Mouse (Mus musculus) CH12.LX (cell line): Measurements from ENCODE around the gene Acadsb. TPM values are rescaled to one million over a fixed set of nuclear protein-coding genes. Genes with fewer than 3 reads are reported as not detected.

Experiments used
- DNase-seq: peaks from one replicate; pipeline ENCODE4 v3.0.0-alpha.2; 2013; ENCODE audit errors: extremely low read depth
- H3K27ac ChIP-seq: 2 replicates; pipeline ENCODE4 v1.5.1; 2012; ENCODE audit warnings: low read depth, mild to moderate bottlenecking, control low read depth, moderate library complexity; ENCODE audit not compliant: insufficient read depth
- H3K27me3 ChIP-seq: replicated peaks from 2 replicates; pipeline ENCODE3; 2012; ENCODE audit warnings: inconsistent platforms
- H3K36me3 ChIP-seq, 2 experiments: replicated peaks in 1 of 2; 2 replicates each; pipeline versions ENCODE3 to v1.6.1; 2012; ENCODE audit warnings: inconsistent platforms in 1 of 2, low read length in 1 of 2, mild to moderate bottlenecking in 1 of 2, mixed read lengths in 1 of 2, moderate library complexity in 1 of 2; ENCODE audit not compliant: control insufficient read depth in 1 of 2, insufficient read depth in 1 of 2
- H3K4me1 ChIP-seq, 2 experiments: 2 replicates each; pipeline ENCODE4 v1.6.1; 2012; ENCODE audit warnings: inconsistent platforms in 1 of 2, moderate library complexity in 1 of 2; ENCODE audit not compliant: insufficient read depth in 2 of 2, control insufficient read depth in 1 of 2
- H3K4me2 ChIP-seq: 2 replicates; pipeline ENCODE4 v1.6.1; 2012; ENCODE audit warnings: low read depth, mild to moderate bottlenecking, control low read depth; ENCODE audit not compliant: poor library complexity, insufficient read depth, severe bottlenecking
- H3K4me3 ChIP-seq, 3 experiments: fragments of 150-350 bp in 1 of 3; sonication (generic) in 1 of 3; replicated peaks in 1 of 3; 2 replicates each; pipeline versions ENCODE3 to v1.5.1; 2011 to 2012; ENCODE audit warnings: low read depth in 2 of 3, low read length in 2 of 3, mild to moderate bottlenecking in 2 of 3, moderate library complexity in 2 of 3, control low read depth in 1 of 3, improper control_type of control experiment in 1 of 3, inconsistent platforms in 1 of 3, mixed read lengths in 1 of 3; ENCODE audit not compliant: poor library complexity in 1 of 3
- H3K79me2 ChIP-seq: replicated peaks from 2 replicates; pipeline ENCODE4 v1.6.1; 2012; ENCODE audit warnings: mild to moderate bottlenecking, moderate library complexity; ENCODE audit not compliant: control insufficient read depth, poor library complexity, insufficient read depth, severe bottlenecking; ENCODE audit errors: extremely low read depth
- H3K9ac ChIP-seq: 2 replicates; pipeline ENCODE4 v1.6.1; 2012; ENCODE audit warnings: low read depth, mild to moderate bottlenecking, control low read depth, moderate library complexity; ENCODE audit not compliant: insufficient read depth
- H3K9me3 ChIP-seq: replicated peaks from 2 replicates; pipeline ENCODE3; 2012; ENCODE audit warnings: low read length, inconsistent platforms, mixed read lengths
- BHLHE40 ChIP-seq: IDR thresholded peaks from 2 replicates; pipeline ENCODE4 v1.6.1; 2011; ENCODE audit warnings: mild to moderate bottlenecking, low read depth, low read length, improper control_type of control experiment
- CHD1 ChIP-seq: IDR thresholded peaks from 2 replicates; pipeline ENCODE4 v1.6.1; 2012; ENCODE audit warnings: low read depth, low read length, improper control_type of control experiment, inconsistent platforms
- CHD2 ChIP-seq: IDR thresholded peaks from 2 replicates; pipeline ENCODE4 v1.6.1; 2011; ENCODE audit warnings: low read length, improper control_type of control experiment
- CTCF ChIP-seq, 2 experiments: IDR thresholded peaks in 1 of 2; conservative IDR thresholded peaks in 1 of 2; 2 replicates each; pipeline ENCODE4 v1.5.1; 2011 to 2012; ENCODE audit warnings: low read depth in 2 of 2, low read length in 2 of 2, improper control_type of control experiment in 1 of 2, inconsistent platforms in 1 of 2, mild to moderate bottlenecking in 1 of 2, moderate library complexity in 1 of 2
- E2F4 ChIP-seq: IDR thresholded peaks from 2 replicates; pipeline ENCODE4 v1.6.1; 2011; ENCODE audit warnings: low read depth, low read length, improper control_type of control experiment; ENCODE audit not compliant: insufficient replicate concordance
- GABPA ChIP-seq: IDR thresholded peaks from 2 replicates; pipeline ENCODE4 v1.6.1; 2012; ENCODE audit warnings: low read depth, low read length, improper control_type of control experiment, inconsistent platforms; ENCODE audit not compliant: insufficient replicate concordance
- IRF4 ChIP-seq: IDR thresholded peaks from 2 replicates; pipeline ENCODE4 v1.6.1; 2014; ENCODE audit warnings: low read depth, mild to moderate bottlenecking, inconsistent platforms, low read length, improper control_type of control experiment
- MAFK ChIP-seq: IDR thresholded peaks from 2 replicates; pipeline ENCODE4 v1.6.1; 2011; ENCODE audit warnings: low read length, improper control_type of control experiment; ENCODE audit not compliant: insufficient replicate concordance
- MAX ChIP-seq: IDR thresholded peaks from 2 replicates; pipeline ENCODE4 v1.6.1; 2011; ENCODE audit warnings: low read length, improper control_type of control experiment
- MEF2A ChIP-seq: IDR thresholded peaks from 2 replicates; pipeline ENCODE4 v1.6.1; 2014; ENCODE audit warnings: low read depth, mild to moderate bottlenecking, inconsistent platforms, low read length, improper control_type of control experiment, borderline replicate concordance
- NELFE ChIP-seq: IDR thresholded peaks from 2 replicates; pipeline ENCODE4 v1.6.1; 2011; ENCODE audit warnings: low read depth, low read length, improper control_type of control experiment
- NRF1 ChIP-seq: IDR thresholded peaks from 2 replicates; pipeline ENCODE4 v1.6.1; 2014; ENCODE audit warnings: low read depth, mild to moderate bottlenecking, inconsistent platforms, low read length, improper control_type of control experiment, moderate library complexity
- PAX5 ChIP-seq: IDR thresholded peaks from 2 replicates; pipeline ENCODE4 v1.6.1; 2012; ENCODE audit warnings: low read length, inconsistent platforms, mixed read lengths
- SIN3A ChIP-seq: IDR thresholded peaks from 2 replicates; pipeline ENCODE4 v1.6.1; 2012; ENCODE audit warnings: low read length, improper control_type of control experiment, inconsistent platforms
- SMC3 ChIP-seq: IDR thresholded peaks from 2 replicates; pipeline ENCODE4 v1.6.1; 2011; ENCODE audit warnings: low read depth, low read length, improper control_type of control experiment
- USF1 ChIP-seq: IDR thresholded peaks from 2 replicates; pipeline ENCODE4 v1.6.1; 2014; ENCODE audit warnings: low read depth, mild to moderate bottlenecking, inconsistent platforms, low read length, improper control_type of control experiment
- USF2 ChIP-seq: conservative IDR thresholded peaks from 2 replicates; pipeline ENCODE4 v1.6.1; 2011; ENCODE audit warnings: low read depth, low read length, improper control_type of control experiment
- ZKSCAN1 ChIP-seq: IDR thresholded peaks from 2 replicates; pipeline ENCODE4 v1.6.1; 2012; ENCODE audit warnings: low read depth, inconsistent platforms, low read length, improper control_type of control experiment, borderline replicate concordance
- ZMIZ1 ChIP-seq: IDR thresholded peaks from 2 replicates; pipeline ENCODE4 v1.6.1; 2012; ENCODE audit warnings: low read depth, mild to moderate bottlenecking, inconsistent platforms, low read length, improper control_type of control experiment
- ZNF384 ChIP-seq: IDR thresholded peaks from 2 replicates; pipeline ENCODE4 v1.6.1; 2012; ENCODE audit warnings: low read depth, low read length, improper control_type of control experiment, inconsistent platforms
- dilution Hi-C: fragments of 300-500 bp; cut with MboI; formaldehyde crosslinking; loops from 2 replicates; pipeline ENCODE4 v1.14.3; 2020; ENCODE audit warnings: low sequenced_read_pairs; ENCODE audit not compliant: extremely low pct_unique_long_range_greater_than_20kb, extremely low pct_ligation_motif_present
- in situ Hi-C: fragments of 300-500 bp; cut with MboI; formaldehyde crosslinking; loops from 3 replicates; pipeline ENCODE4 v1.14.3; 2019; ENCODE audit warnings: low sequenced_read_pairs, low pct_ligation_motif_present, low pct_unique_long_range_greater_than_20kb, mixed read lengths
- polyA plus RNA-seq: library from polyadenylated mRNA; unstranded; fragments of >175 nt; gene quantifications from 2 replicates; pipeline ENCODE4 v1.2.1, GENCODE M21; 2012; ENCODE audit warnings: low read depth; ENCODE audit not compliant: insufficient read length
- total RNA-seq, 2 experiments: library from RNA; depleted of rRNA; stranded (reverse); fragments of 300-350 nt in 1 of 2; fragments of >200 nt in 1 of 2; gene quantifications; 2 replicates each; pipeline ENCODE4 v1.2.3; 2012 to 2014

Acadsb gene
- total and polyA plus RNA-seq, 3 experiments: 11.1 to 15.6 (median 11.2) TPM

- in situ Hi-C loops: no loop called here
- H3K27me3 ChIP-seq: peaks cover 14% of the 10 kb centered on the region
- TF ChIP-seq CTCF (conservative IDR thresholded peaks at IDR 0.05 in 1 of 2, IDR thresholded peaks at IDR 0.05 in 1 of 2; ENCODE audit: low read depth in 2 of 2, low read length in 2 of 2) (no peak), IRF4 (no peak), CHD2 (no peak), SMC3 (no peak), SIN3A (no peak), E2F4 (no peak)
- TF ChIP-seq, all 38 proteins: peak for 0
- Histone ChIP-seq H3K36me3 (peaks cover 0 to 4% of the 10 kb centered on the region in 2 experiments), H3K4me2 (peak overlapping the region; percentile 80), H3K9ac (peak overlapping the region; percentile 85), H3K4me3 (peak overlapping the region; percentile 81 to 99 (median 98)), H3K27ac (peak overlapping the region; percentile 51), H3K79me2 (peaks cover 16% of the 10 kb centered on the region), H3K9me3 (no peaks in the 10 kb centered on the region), H3K4me1 (peaks cover 0 to 16% of the 10 kb centered on the region in 2 experiments; a peak in 3 of 4 replicates)
- dilution Hi-C loops: no loop called here
- peak; percentile 4 for DNase-seq
Observed at GRCm38 (mm10) chr7:131409988-131410385, 414 bp upstream of the Acadsb start.

DNA sequence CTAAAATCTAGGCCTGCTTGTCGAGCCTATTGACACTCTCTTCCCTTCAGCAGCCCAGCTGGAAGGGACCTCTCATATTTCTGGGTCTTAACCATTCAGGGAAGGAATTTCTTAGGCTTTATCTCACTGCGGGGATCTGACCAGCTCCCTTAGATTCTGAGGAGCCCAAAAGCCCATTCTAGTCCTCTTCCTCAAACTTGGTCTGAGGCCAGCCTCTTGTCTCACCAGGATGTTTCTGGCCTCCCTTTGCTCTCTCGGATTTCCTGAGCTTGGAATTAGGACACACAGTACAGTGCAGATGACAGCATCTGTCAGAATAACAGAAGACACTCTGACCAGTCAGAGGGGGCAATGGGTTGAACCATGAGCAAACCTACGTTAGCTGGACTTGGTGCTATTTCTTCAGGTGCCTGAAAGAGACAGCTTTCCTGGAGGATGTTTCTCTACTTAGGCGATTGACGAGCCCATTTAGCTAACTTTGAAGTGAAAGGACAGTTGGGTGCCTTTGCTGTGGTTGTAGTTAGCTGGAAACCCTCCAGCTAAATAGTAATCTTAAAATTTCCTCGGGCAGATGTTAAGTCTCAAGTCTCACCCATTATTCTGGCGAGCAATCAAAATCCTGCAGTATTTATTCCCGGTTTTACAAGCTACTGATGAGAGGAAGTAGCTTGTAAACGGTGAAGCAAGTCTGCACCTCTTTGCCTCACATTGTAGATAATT, 980 bp downstream of the Acadsb start:
- no peak for TF ChIP-seq USF1
- TF ChIP-seq CHD1: no peak
- no peak for TF ChIP-seq ZNF384
- TF ChIP-seq PAX5: no peak
- no peak for TF ChIP-seq MEF2A
- TF ChIP-seq BHLHE40: no peak
- TF ChIP-seq ZMIZ1: no peak
- no peak for TF ChIP-seq NELFE
- TF ChIP-seq ZKSCAN1: no peak
- no peak for TF ChIP-seq GABPA
- TF ChIP-seq USF2: no peak
- TF ChIP-seq MAFK: no peak
- no peak for TF ChIP-seq NRF1
- no peak for TF ChIP-seq MAX
- Histone ChIP-seq H3K4me3 (peak overlapping the region in 2 of 3 experiments; percentile 35 to 80), H3K4me2 (peak overlapping the region; percentile 58), H3K79me2 (peaks cover 16% of the 10 kb centered on the region), H3K9ac (peak overlapping the region; percentile 76), H3K27ac (no peak overlapping the region), H3K27me3 (peaks cover 15% of the 10 kb centered on the region), H3K36me3 (peaks cover 0 to 4% of the 10 kb centered on the region in 2 experiments), H3K9me3 (no peaks in the 10 kb centered on the region), H3K4me1 (peaks cover 0 to 16% of the 10 kb centered on the region in 2 experiments; a peak in 3 of 4 replicates)
- dilution Hi-C loops (no loop called here), in situ Hi-C loops (no loop called here)
- no peak for DNase-seq
